Mouse (Mus musculus) megakaryocyte, embryonic 14.5 days (primary cell): ENCODE results near the gene Gm9922.

ENCODE experiments used
- FLI1 ChIP-seq: IDR thresholded peaks from 2 replicates; pipeline ENCODE4 v1.6.1; 2012; ENCODE audit warnings: low read length, inconsistent platforms, mixed read lengths
- GATA1 ChIP-seq: IDR thresholded peaks from 3 replicates; pipeline ENCODE4 v1.6.1; 2012; ENCODE audit warnings: mixed read lengths, low read length, inconsistent platforms, borderline replicate concordance

- TF ChIP-seq GATA1: no peak
- TF ChIP-seq FLI1: no peak
These were observed 45.0 kb upstream of the Gm9922 start for GRCm38 (mm10) chr14:101774631-101775030.
